Mouse (Mus musculus) testis, postnatal 14 days (tissue): ENCODE results near the gene Ripor3.

Source experiments
- DNase-seq: peaks from one replicate; pipeline ENCODE4 v3.0.0; 2021; ENCODE audit warnings: low spot score

The Ripor3 gene

GRCm38 (mm10) chr2:167953819-167954218, 56.6 kb downstream of the Ripor3 start:
- no peak for DNase-seq

- DNase-seq: no peak
Observed at GRCm38 (mm10) chr2:167951301-167952211, 58.9 kb downstream of the Ripor3 start.

GRCm38 (mm10) chr2:167950681-167951080, 59.7 kb downstream of the Ripor3 start:
- DNase-seq: no peak

GRCm38 (mm10) chr2:167949808-167950207, 60.6 kb downstream of the Ripor3 start:
- DNase-seq: no peak

GRCm38 (mm10) chr2:167949250-167949649, 61.2 kb downstream of the Ripor3 start:
- no peak for DNase-seq

GRCm38 (mm10) chr2:167948557-167948956, 61.9 kb downstream of the Ripor3 start:
- DNase-seq: no peak

GRCm38 (mm10) chr2:167948047-167948446, 62.4 kb downstream of the Ripor3 start:
- DNase-seq: peak; percentile 9

- no peak for DNase-seq
Observed at GRCm38 (mm10) chr2:167947251-167947650, 63.2 kb downstream of the Ripor3 start.

- peak; percentile 49 for DNase-seq
Observed at GRCm38 (mm10) chr2:167945451-167945850, 65.0 kb downstream of the Ripor3 start.

GRCm38 (mm10) chr2:167944193-167944592, 66.2 kb downstream of the Ripor3 start:
- DNase-seq: no peak

GRCm38 (mm10) chr2:167942926-167943633, 67.3 kb downstream of the Ripor3 start:
- DNase-seq: no peak

GRCm38 (mm10) chr2:167942199-167942925, 68.1 kb downstream of the Ripor3 start:
- peak; percentile 76 for DNase-seq

- no peak for DNase-seq
Observed at GRCm38 (mm10) chr2:167941745-167942176, 68.7 kb downstream of the Ripor3 start.

GRCm38 (mm10) chr2:167941320-167941719, 69.1 kb downstream of the Ripor3 start:
- no peak for DNase-seq

- DNase-seq: no peak
Observed at GRCm38 (mm10) chr2:167940636-167941035, 69.8 kb downstream of the Ripor3 start.

- no peak for DNase-seq
Observed at GRCm38 (mm10) chr2:167939632-167940399, 70.6 kb downstream of the Ripor3 start.

GRCm38 (mm10) chr2:167939204-167939603, 71.2 kb downstream of the Ripor3 start:
- no peak for DNase-seq

GRCm38 (mm10) chr2:167938786-167939185, 71.6 kb downstream of the Ripor3 start:
- DNase-seq: no peak

- no peak for DNase-seq
Observed at GRCm38 (mm10) chr2:167935956-167936355, 74.5 kb downstream of the Ripor3 start.

- no peak for DNase-seq
Observed at GRCm38 (mm10) chr2:167933397-167933796, 77.0 kb downstream of the Ripor3 start.

GRCm38 (mm10) chr2:167932727-167933231, 77.6 kb downstream of the Ripor3 start:
- peak; percentile 38 for DNase-seq
